In the genomic region with DNA sequence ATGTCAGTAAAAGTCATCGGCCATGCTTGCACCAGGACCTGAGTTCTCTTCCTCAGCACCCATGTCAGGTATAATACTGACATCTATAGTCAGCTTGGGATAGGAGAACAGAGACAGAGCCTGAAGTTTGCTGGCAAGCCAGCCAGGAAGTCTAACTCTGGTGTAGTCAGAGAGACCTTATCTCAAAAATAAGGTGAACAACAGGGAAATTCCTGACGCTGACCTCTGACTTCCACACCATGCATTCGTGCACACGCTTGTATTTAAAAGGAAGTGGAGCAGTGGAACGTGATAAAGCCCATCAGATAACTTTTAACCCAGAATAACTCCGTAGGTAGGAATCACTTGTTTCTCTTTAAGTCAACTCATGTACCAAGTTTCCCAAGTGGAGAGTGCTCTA, we compare ENCODE assay signal across 13 mouse cellular contexts. TPM values are rescaled to one million over a fixed set of nuclear protein-coding genes. Genes with fewer than 3 reads are reported as not detected.
DNase-seq lines count a peak whose midpoint lies in the region; ATAC-seq lines count a peak whose summit lies in the region.
"Had no signal": no experiment of that assay in that cellular context is flagged by ENCODE, and none has a peak within 500 bp of the region (broad histone marks: within the 10 kb centered on the region; RNA-seq: fewer than 3 reads in every experiment).

No protein-coding gene starts in this region.

- ATAC-seq in heart, embryonic 14.5 days (ENCODE audit: insufficient number of reproducible peaks, insufficient read depth, low FRiP score, low read depth): peak; percentile 61; the same call in 1 of the 2 replicates
- ATAC-seq in kidney, embryonic 16.5 days (ENCODE audit: low FRiP score, low TSS enrichment): peak; percentile 53
- ATAC-seq in megakaryocyte-erythroid progenitor cell, adult 5-6 weeks (replicated peaks; ENCODE audit: low FRiP score, low TSS enrichment, poor library complexity, severe bottlenecking): peak; percentile 19; the same call in 1 of the 2 replicates
- no peak for ATAC-seq in midbrain, embryonic 14.5 days (ENCODE audit: low FRiP score, low TSS enrichment)
- ATAC-seq: midbrain, embryonic 16.5 days had no signal

- H3K4me2 ChIP-seq in heart, embryonic 14.5 days (ENCODE audit: low read length): no peak overlapping the region
- no peak overlapping the region for H3K4me2 ChIP-seq in kidney, embryonic 16.5 days (replicated peaks; ENCODE audit: low read depth, low read length)
- no peak overlapping the region for H3K4me2 ChIP-seq in midbrain, embryonic 14.5 days (ENCODE audit: low read length)

- 0 out of 4 replicates have a peak overlapping the region, but pooled peaks of 1 of the 2 experiments have one; percentile 10 for H3K27ac ChIP-seq in heart, embryonic 14.5 days (replicated peaks in 1 of 2; ENCODE audit: control insufficient read depth in 1 of 2, insufficient read depth in 1 of 2, low read depth in 2 of 2, low read length in 2 of 2)
- H3K27ac ChIP-seq in kidney, embryonic 16.5 days (ENCODE audit: low read length): 0 out of 2 replicates have a peak overlapping the region, but pooled peaks have one; percentile 9
- H3K27ac ChIP-seq in midbrain, embryonic 14.5 days (replicated peaks; ENCODE audit: low read depth, low read length): no peak overlapping the region

- H3K9ac ChIP-seq in heart, embryonic 14.5 days (ENCODE audit: low read length): no peak overlapping the region
- no peak overlapping the region for H3K9ac ChIP-seq in kidney, embryonic 16.5 days (replicated peaks; ENCODE audit: low read length)
- H3K9ac ChIP-seq in midbrain, embryonic 14.5 days (replicated peaks; ENCODE audit: low read length): no peak overlapping the region

- H3K4me3 ChIP-seq in heart, embryonic 14.5 days (ENCODE audit: control insufficient read depth in 1 of 2, insufficient read depth in 1 of 2, low read depth in 1 of 2, low read length in 2 of 2): no peak overlapping the region
- no peak overlapping the region for H3K4me3 ChIP-seq in kidney, embryonic 16.5 days (ENCODE audit: low read length)
- no peak overlapping the region for H3K4me3 ChIP-seq in midbrain, embryonic 14.5 days (replicated peaks; ENCODE audit: low read depth, low read length)

- no peaks in the 10 kb centered on the region for H3K9me3 ChIP-seq in heart, embryonic 14.5 days (ENCODE audit: control insufficient read depth, low read length)
- no peaks in the 10 kb centered on the region for H3K9me3 ChIP-seq in kidney, embryonic 16.5 days (ENCODE audit: low read length)
- no peaks in the 10 kb centered on the region for H3K9me3 ChIP-seq in midbrain, embryonic 14.5 days (ENCODE audit: control insufficient read depth, low read length)

- H3K36me3 ChIP-seq in heart, embryonic 14.5 days (ENCODE audit: control insufficient read depth, insufficient read depth, low read length): no peaks in the 10 kb centered on the region
- H3K36me3 ChIP-seq in kidney, embryonic 16.5 days (ENCODE audit: insufficient read depth, low read length): no peaks in the 10 kb centered on the region
- H3K36me3 ChIP-seq in midbrain, embryonic 14.5 days (ENCODE audit: control insufficient read depth, insufficient read depth, low read length): no peaks in the 10 kb centered on the region

- DNase-seq in heart, adult 11 months: peak; percentile 95
- no peak for DNase-seq in heart, postnatal 36 days
- DNase-seq in thymus, postnatal 4 days: no peak
- DNase-seq in frontal cortex, postnatal 14 days (ENCODE audit: low spot score in 2 of 2): no peak
- no peak for DNase-seq in midbrain, embryonic 14.5 days
- DNase-seq: cerebellum, postnatal 25 days; lung, adult 2 months; spleen, adult 18-20 months; thymus, postnatal 25 days had no signal

- H3K27me3 ChIP-seq in heart, embryonic 14.5 days (ENCODE audit: control insufficient read depth, insufficient read depth, low read length): no peaks in the 10 kb centered on the region
- H3K27me3 ChIP-seq in kidney, embryonic 16.5 days (ENCODE audit: insufficient read depth, low read length): no peaks in the 10 kb centered on the region
- H3K27me3 ChIP-seq in midbrain, embryonic 14.5 days (ENCODE audit: control insufficient read depth, insufficient read depth, low read length): no peaks in the 10 kb centered on the region

- H3K4me1 ChIP-seq in heart, embryonic 14.5 days (ENCODE audit: control insufficient read depth in 2 of 2, insufficient read depth in 2 of 2, low read length in 2 of 2): peaks cover 7 to 52% of the 10 kb centered on the region in 2 experiments
- peaks cover 44% of the 10 kb centered on the region for H3K4me1 ChIP-seq in kidney, embryonic 16.5 days (ENCODE audit: insufficient read depth, low read length)
- H3K4me1 ChIP-seq in midbrain, embryonic 14.5 days (ENCODE audit: control insufficient read depth, insufficient read depth, low read length): peaks cover 23% of the 10 kb centered on the region; the same call in 1 of the 2 replicates

- 15% methylated on average over 6 of the region's 6 CpGs for WGBS in heart, embryonic 14.5 days
- 30% methylated on average over 6 of the region's 6 CpGs for WGBS in kidney, embryonic 16.5 days
- 82% methylated on average over 6 of the region's 6 CpGs for WGBS in midbrain, embryonic 14.5 days

- intact Hi-C loops in heart, postnatal 36 days (cut with DNase I): loop anchor here (5.0 kb wide), 1 partner anchor 37 kb away; no protein-coding TSS in a partner anchor

RNA-seq across cellular contexts. Expression of a gene that starts 6.9 kb away (rescaled TPM):
- total RNA-seq in heart, postnatal 36 days (2021): 100 to 1,000 TPM; 294 to 315 TPM
- 385 and 386 TPM in 2 replicates for polyA plus RNA-seq in heart, embryonic 14.5 days (2014; fragmentation: Nextera tagmentation; extraction: Ambion mirVana)
- 405 and 416 TPM in 2 replicates for polyA plus RNA-seq in kidney, embryonic 16.5 days (2015; fragmentation: Nextera tagmentation; extraction: Ambion mirVana)
- total RNA-seq in megakaryocyte-erythroid progenitor cell, adult 5-6 weeks (2014; fragmentation: Nextera tagmentation): 250 and 255 TPM in 2 replicates
- 258 and 279 TPM in 2 replicates for total RNA-seq in megakaryocyte-erythroid progenitor cell, adult 5-6 weeks (2017)
- polyA plus RNA-seq in midbrain, embryonic 14.5 days (2014; fragmentation: Nextera tagmentation; extraction: Ambion mirVana): 239 and 313 TPM in 2 replicates
